In genomic region chr4:155488232-155489025, GRCm38 (mm10) we compare ENCODE assay signal across 9 mouse cellular contexts. TPM values are rescaled to one million over a fixed set of nuclear protein-coding genes. Genes with fewer than 3 reads are reported as not detected.
DNase-seq lines count a peak whose midpoint lies in the region; TF ChIP-seq lines count a peak whose summit lies in the region.
"Had no signal": no experiment of that assay in that cellular context is flagged by ENCODE, and none has a peak within 500 bp of the region (broad histone marks: within the 10 kb centered on the region; RNA-seq: fewer than 3 reads in every experiment).

No protein-coding gene starts in this region.

- H3K27me3 ChIP-seq in limb, embryonic 10.5 days (ENCODE audit: low read depth, poor library complexity, severe bottlenecking), result no peaks in the 10 kb centered on the region

- intact Hi-C loops in heart, postnatal 36 days (cut with DNase I), result no loop called here

- no peak for TF ChIP-seq CTCF in embryonic fibroblast, embryonic 13.5 days (IDR thresholded peaks at IDR 0.05; ENCODE audit: borderline replicate concordance, insufficient read depth, low read length)

- H3K27ac ChIP-seq in embryonic fibroblast, embryonic 13.5 days (ENCODE audit: insufficient read depth, low read length), result peak overlapping the region; percentile 62
- H3K27ac ChIP-seq in limb, embryonic 10.5 days, result peak overlapping the region; percentile 53; the same call in 1 of the 2 replicates

- TF ChIP-seq POLR2A in embryonic fibroblast, embryonic 13.5 days (IDR thresholded peaks at IDR 0.05; ENCODE audit: low read depth, low read length), result peak; percentile 58

- H3K4me1 ChIP-seq in embryonic fibroblast, embryonic 13.5 days (ENCODE audit: control insufficient read depth, insufficient read depth, low read length), result peaks cover 8% of the 10 kb centered on the region; the same call in 1 of the 2 replicates
- H3K4me1 ChIP-seq in limb, embryonic 10.5 days, result peaks cover 33% of the 10 kb centered on the region

- H3K4me3 ChIP-seq in embryonic fibroblast, embryonic 13.5 days (ENCODE audit: insufficient read depth, low read length), result no peak overlapping the region
- 0 out of 2 replicates have a peak overlapping the region, but pooled peaks have one; percentile 3 for H3K4me3 ChIP-seq in limb, embryonic 10.5 days

- 0 out of 2 replicates have a peak, but pooled peaks cover 4% of the 10 kb centered on the region for H3K36me3 ChIP-seq in limb, embryonic 10.5 days

- H3K9me3 ChIP-seq in limb, embryonic 10.5 days (replicated peaks), result no peaks in the 10 kb centered on the region

- DNase-seq in cerebellum, adult 9-10 months, result peak; percentile 55
- DNase-seq in cerebellum, postnatal 36 days, result no peak
- DNase-seq in MEL-GATA-1-ER (ENCODE audit: extremely low read depth, low read depth), result peak; percentile 61
- peak; percentile 67 to 69 for DNase-seq in heart, postnatal 36 days
- no peak for DNase-seq in limb, embryonic 10.5 days (ENCODE audit: low spot score)
- DNase-seq in mesoderm, embryonic 11.5 days (ENCODE audit: low read depth, low spot score), result peak; percentile 44
- peak; percentile 59 for DNase-seq in testis, postnatal 14 days (ENCODE audit: low spot score)

- 80% methylated on average over 8 of the region's 8 CpGs for WGBS in limb, embryonic 10.5 days

RNA-seq across cellular contexts. Expression of gene Gnb1, which starts 2.7 kb away (rescaled TPM):
- 532 and 536 TPM in 2 replicates for polyA plus RNA-seq in embryonic fibroblast, embryonic 13.5 days (2011; ENCODE audit: insufficient read length, low read depth, missing spikeins)
- 100 to 1,000 TPM; 176 to 187 TPM for total RNA-seq in heart, postnatal 36 days (2021)
- 583 and 605 TPM in 2 replicates for polyA plus RNA-seq in limb, embryonic 10.5 days (2016; fragmentation: Nextera tagmentation; extraction: Ambion mirVana)

RNA-seq across cellular contexts. Expression of gene Tmem52, which starts 19.5 kb away (rescaled TPM):
- not detected in 2 replicates for polyA plus RNA-seq in embryonic fibroblast, embryonic 13.5 days (2011; ENCODE audit: insufficient read length, low read depth, missing spikeins)
- 1 to 10 TPM; 4.5 to 10.0 TPM for total RNA-seq in heart, postnatal 36 days (2021)
- not detected in 2 replicates for polyA plus RNA-seq in limb, embryonic 10.5 days (2016; fragmentation: Nextera tagmentation; extraction: Ambion mirVana)
- total RNA-seq: hematopoietic stem cell, adult 5-6 weeks had no signal

Comparison
In these comparisons a context has a peak if more than half of its experiments do, and no peak if none do; other contexts are left out.
1. DNase-seq: peak in cerebellum, adult 9-10 months (single experiment), MEL-GATA-1-ER (single experiment), heart, postnatal 36 days (2 of 2), mesoderm, embryonic 11.5 days (single experiment) and testis, postnatal 14 days (single experiment); none in cerebellum, postnatal 36 days (0 of 2) and limb, embryonic 10.5 days (single experiment).